Mouse (Mus musculus) gastrocnemius, postnatal 14 days (tissue): ENCODE measurements around the gene Itgam. TPM values are rescaled to one million over a fixed set of nuclear protein-coding genes. Genes with fewer than 3 reads are reported as not detected.
"Not testable (repeated sequence)": the region's sequence is repeated elsewhere in the genome, so short reads cannot be mapped to it uniquely, and the experiment has no call there.

Source experiments
- DNase-seq: peaks from one replicate; pipeline ENCODE4 v3.0.0; 2021; ENCODE audit warnings: mixed read lengths
- intact Hi-C: fragments of 180-260 bp; cut with DNase I; formaldehyde crosslinking; loops from one replicate; pipeline ENCODE4 v1.15.1; 2025; ENCODE audit warnings: low total_unique reads
- long read RNA-seq, 2 experiments: library from polyadenylated mRNA; stranded (forward); transcript quantifications; one replicate each; pipeline ENCODE4 v2.0.0; 2021
- total RNA-seq, 2 experiments: library from RNA; stranded (reverse); gene quantifications; 2 replicates each; pipeline ENCODE4 v1.2.3; 2021

The Itgam gene
- 1 to 10 TPM; 1.7 to 1.8 TPM for total RNA-seq
- long read RNA-seq, experiment 1, partial matches to known transcripts, result 1 of 1 reads
- long read RNA-seq, experiment 1, other reads (novel, unspliced or antisense), result 0 of 1 reads
- long read RNA-seq, experiment 2, result 0 reads

DNA sequence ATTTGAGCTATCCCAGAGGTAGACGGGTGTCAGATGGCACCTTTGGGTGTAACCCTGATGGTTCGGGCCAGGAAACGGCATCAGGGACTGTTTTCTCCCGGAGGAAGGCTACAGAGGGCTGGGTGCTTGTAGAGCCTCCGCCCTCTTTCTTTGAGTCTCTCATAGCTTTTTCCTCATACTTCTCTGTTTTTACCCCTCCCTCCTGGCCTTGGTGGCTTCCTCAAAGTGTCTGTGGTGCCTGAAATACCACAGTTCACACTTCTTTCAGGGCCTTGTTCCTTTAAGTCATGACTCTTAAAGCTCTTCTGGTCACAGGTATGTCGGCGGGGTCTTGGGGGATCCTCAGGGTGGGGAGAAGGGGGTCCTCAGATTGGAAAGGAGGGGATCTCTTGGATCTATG, at the start of gene Itgam, which contains the start of gene Gm49368:
Itgam (plus strand) TSS at position 185 of the 400 bp plus-strand sequence.
Gm49368 (plus strand) TSS at position 228 of the 400 bp plus-strand sequence.
- intact Hi-C loops, result no loop called here
- DNase-seq, result no peak

DNA sequence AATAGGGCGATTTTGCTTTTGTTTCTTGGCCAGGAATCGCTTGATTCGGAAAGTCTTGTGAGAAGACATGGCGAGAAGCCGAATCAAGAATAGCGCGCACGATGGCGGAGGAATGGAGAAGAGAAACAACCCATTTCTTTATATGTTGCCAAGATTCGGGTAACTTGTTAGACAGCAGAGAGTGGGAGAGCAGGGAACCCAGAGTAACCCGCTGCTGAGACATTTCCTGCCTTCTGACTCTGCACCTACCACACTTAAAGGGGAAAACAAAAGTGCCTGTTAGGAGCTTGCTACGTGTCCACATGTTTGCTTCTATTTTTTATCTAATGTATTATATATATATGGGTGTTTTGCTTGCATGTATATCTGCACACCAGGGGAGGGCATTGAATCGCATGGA, 49.3 kb upstream of the Itgam start:
- no peak for DNase-seq
- intact Hi-C loops, result no loop called here

DNA sequence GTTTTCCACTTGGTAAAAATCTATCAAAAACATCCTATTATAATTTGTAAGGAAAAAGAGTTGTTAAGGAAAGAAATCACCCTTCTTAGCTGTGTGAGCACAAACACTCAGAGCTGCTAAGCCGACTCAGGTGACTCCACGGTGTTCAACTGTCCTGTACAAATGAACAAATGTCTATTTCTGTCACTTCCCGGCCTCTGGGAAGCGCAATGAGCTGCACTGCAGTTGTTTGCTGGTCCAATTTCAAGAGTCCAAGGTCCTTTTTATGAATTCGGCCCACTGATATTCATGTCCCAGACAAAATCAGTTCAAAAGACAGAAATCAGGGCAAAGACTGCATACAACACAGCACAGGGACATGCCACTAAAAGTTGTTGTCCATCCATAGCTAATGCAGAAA, 46.3 kb upstream of the Itgam start:
- DNase-seq, intact Hi-C loops: not testable (repeated sequence)

DNA sequence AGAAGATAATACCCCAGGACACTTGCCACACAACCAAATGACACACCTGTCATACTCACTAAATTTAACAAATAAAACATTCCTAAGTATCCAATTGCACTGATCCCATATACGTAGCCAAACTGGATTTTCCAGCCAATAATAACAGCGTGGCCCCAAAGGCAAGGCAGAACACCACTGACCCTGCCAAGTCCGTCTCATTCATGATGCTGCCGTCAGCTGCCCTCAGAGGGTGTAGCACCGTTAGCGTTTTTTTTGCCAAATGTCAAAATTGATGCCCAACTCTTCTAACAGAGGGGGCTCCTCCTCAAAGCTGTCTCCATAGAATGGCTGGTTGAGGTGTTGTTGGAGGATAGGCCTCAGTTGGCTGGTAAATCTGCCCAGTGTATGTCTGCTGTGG, 45.8 kb upstream of the Itgam start:
- intact Hi-C loops, result no loop called here

DNA sequence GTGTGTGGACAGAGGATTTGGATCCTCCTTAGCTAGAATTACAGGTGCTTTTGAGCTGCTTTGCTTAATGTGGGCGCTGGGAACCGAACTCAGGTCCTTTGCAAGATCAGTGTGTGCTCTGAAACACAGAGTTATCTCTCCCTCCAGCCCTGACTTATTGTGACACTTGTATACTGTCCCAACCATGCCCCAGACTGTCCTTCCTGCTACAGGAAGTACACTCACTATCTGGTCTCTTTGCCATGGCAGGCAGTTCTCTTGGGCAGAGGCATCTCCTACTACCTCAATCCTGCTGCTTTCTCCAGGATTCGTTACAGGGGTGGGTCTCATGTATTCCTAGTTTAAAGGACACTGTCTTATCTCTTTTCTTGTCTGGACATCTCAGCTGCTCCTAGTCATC, 44.2 kb upstream of the Itgam start:
- intact Hi-C loops, result no loop called here
- DNase-seq, result no peak

More for the DNA sequence above, 45.8 kb upstream of the Itgam start:
- DNase-seq, result no peak

DNA sequence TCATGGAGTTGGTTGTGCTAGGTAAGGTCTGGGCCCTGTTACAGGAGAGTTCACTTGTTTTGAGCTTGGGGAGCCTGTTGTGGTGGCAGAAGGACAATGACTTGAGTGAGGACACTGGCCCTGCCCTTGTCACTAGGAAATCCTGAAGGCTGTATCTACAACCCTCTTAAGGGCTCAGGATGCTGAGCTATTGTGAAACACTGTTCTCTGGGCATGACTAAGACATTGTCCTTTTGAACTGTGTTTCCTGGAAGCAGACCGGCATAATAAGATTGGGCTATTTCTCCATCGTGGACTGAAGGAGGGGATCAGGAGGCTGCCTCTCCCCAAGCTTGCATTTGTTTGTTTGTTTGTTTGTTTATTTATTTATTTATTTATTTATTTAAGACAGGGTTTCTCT, 43.3 kb upstream of the Itgam start:
- no peak for DNase-seq

DNA sequence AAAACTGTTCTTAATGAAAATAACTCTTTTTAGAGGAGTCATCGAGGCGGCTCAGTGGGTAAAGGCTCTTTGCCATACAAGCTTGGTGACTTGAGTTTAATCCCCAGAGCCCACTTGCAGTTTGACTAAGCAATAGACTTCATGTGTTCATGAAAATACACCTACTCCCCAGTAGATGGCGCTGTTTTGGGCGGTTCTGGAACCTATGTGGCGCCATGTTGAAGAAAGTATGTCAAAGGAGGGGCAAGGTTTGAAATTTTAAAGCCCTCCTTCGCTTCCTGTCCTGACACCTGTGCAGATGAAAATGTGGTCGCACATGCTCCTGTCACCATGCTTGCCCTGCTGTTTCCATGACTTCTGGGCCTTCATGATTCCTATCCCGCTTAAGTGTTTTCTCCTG, 39.5 kb upstream of the Itgam start:
- intact Hi-C loops, result no loop called here
- DNase-seq, result no peak

More for the DNA sequence above, 43.3 kb upstream of the Itgam start:
- intact Hi-C loops, result no loop called here

DNA sequence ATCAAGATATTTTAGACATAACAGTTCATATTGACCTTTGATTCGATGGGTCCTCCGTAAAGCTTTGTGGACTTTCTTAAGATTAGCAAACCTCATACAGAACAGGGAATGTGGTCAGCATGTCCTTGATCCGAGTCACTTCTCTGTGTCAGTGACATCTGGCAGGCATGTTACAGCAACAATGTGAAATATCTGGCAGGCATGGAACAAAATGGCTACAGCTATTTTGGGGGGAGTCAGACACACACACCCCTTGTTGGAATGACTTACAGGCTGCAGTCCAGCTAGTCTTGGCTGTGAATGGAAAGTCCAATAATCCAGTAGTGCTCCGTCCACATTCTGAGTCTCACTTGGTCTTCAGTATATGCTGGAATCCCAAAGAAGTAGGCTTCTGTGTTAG, 38.9 kb upstream of the Itgam start:
- DNase-seq, result no peak
- intact Hi-C loops, result no loop called here

DNA sequence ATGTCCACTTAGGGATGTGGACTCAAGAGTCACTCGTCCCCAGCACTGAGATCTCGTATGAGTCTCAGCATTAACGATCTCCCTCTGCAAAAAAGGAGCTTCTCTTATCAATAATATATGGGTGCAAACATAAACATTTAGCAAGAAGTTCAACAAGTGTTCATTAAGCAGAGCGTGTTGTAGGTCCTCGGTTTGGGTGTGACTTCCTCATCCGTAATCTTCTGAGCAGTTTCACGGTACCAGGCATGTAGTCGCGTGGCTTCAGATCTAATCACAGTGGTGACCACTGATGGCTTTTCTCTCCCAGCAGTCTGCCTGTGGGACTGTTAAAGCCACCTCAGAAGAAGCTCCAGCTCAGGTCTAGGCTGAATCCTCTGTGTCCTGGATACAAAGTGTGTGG, 38.1 kb upstream of the Itgam start:
- DNase-seq, result no peak
- intact Hi-C loops, result no loop called here

DNA sequence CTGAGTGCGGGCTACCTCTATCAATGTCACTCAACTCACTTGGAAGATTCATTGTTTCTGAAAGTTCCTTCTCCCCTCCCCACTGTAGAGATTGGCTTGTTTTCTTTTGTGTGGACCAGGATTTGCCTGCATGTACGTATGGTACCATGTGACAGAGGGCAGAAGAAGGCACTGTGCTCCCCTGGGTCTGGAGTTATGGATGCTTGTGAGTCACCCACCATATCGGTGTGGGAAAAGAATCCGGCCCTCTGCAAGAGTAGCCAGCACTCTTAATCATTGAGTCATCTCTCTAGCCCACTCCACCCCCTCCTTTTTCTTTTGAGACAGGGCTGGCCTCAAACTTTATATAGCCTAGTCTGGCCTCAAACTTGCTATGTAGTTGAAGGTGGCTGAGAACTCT, 37.5 kb upstream of the Itgam start:
- DNase-seq, result no peak
- intact Hi-C loops, result no loop called here

DNA sequence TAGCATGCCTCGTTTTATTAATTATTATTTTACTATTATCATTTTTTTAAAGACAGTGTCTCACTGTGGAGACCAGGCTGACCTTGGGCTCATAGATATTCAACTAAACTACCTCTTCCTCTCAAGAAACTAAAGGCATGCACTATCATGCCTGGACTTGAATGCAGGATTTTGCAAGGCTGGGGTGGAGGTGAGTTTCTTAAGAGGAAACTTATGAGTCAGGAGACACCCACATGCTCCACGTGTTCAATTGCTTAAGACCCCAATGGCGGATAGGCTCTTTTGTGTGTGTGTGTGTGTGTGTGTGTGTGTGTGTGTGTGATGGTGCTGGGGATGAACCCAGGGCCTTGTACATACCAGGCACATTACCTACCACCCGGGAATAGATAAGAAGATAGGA, 37.1 kb upstream of the Itgam start:
- DNase-seq, result no peak
- intact Hi-C loops, result no loop called here

DNA sequence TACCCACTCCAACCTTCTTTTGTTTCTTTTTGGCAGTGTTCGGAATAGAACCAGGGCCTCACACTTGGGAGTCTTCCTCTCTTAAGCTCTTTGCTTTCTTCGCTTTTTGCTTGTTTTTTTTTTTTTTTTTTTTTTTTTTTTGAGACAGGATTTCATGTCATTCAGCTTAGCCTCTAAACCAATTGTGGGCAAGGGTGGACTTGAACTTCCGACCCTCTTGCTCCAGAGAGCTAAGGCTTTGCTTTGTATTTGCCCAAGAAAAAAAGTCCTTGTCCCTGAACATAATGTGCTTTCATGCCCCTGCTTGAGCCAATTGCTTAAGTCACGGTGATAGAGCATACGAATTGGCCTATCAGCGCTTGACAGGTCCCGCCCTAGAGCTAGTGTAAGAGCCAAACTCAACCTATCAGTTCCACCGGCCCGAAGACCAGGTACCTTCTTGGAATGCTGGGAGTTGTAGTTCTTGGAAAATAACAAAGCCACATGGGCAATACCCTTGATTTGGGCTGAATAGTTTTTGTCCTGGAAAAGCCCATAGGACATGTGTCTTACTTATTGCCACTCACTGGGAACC, 30.9 kb upstream of the Itgam start:
- intact Hi-C loops, result no loop called here

DNA sequence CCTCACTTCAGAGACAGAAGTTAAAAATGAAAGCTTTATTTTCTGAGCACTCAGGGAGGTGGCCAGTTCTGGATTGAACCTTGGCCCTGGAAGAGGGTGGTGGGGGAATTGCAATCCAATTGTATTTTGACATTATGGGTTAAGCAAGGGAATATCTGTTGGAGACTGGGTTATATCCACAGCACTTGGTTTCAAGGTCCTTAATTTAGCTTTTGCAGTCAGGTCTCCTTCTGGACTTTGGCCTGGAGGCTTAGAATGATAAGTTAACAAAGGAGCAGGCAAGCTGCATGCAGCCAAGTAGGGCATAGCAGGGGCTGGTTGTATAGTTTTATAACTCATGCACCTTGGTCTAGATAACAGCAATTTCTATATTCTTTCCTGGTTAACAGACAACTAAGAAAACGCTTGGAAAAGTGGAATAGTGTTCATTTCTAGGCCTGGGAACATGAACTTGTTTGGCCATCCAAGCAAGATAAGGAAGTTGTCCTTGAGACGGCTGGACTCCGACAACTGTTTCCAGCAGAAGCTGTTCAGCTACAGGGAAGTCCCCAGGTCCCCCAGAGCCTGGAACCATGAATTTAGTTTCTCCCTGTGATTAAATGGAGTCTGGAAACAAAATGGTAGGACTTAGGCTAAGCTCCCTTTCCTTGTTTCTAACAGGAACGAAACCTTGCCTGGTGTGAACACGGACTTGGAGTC, 30.0 kb upstream of the Itgam start:
- intact Hi-C loops, result no loop called here
- no peak for DNase-seq

More for the DNA sequence above, 30.9 kb upstream of the Itgam start:
- no peak for DNase-seq

DNA sequence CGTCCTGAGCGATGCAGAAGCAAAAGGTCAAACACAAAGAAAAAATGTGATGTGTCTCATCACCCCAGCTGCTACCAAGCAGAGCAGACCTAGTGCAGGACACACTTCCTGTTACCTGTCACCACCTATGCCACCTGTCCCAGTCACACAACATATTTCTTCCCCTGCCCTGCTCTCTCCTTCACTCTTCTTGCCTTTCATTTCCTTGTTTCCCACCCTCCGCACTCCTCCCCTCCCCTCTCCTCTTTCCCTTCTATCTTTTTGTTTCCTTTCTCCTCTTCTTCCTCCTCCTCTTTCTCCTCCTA, 29.5 kb upstream of the Itgam start:
- intact Hi-C loops, result no loop called here
- DNase-seq, result no peak

DNA sequence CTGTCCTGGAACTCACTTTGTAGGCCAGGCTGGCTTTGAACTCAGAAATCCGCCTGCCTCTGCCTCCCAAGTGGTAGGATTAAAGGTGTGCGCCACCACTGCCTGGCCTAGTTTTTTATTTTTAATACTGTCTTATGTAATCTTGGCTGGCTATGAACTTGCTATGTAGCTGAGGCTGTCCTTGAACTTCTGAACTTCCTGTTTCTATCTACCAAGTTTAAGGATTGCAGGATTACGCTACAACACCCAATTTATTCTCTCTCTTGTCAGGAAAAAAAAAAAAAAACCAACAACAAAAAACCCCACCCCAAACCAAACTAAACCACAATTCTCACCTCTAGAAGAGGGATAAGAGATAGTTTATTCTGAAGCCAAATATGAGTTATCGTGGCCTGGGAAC, 28.8 kb upstream of the Itgam start:
- no peak for DNase-seq
- intact Hi-C loops, result no loop called here

DNA sequence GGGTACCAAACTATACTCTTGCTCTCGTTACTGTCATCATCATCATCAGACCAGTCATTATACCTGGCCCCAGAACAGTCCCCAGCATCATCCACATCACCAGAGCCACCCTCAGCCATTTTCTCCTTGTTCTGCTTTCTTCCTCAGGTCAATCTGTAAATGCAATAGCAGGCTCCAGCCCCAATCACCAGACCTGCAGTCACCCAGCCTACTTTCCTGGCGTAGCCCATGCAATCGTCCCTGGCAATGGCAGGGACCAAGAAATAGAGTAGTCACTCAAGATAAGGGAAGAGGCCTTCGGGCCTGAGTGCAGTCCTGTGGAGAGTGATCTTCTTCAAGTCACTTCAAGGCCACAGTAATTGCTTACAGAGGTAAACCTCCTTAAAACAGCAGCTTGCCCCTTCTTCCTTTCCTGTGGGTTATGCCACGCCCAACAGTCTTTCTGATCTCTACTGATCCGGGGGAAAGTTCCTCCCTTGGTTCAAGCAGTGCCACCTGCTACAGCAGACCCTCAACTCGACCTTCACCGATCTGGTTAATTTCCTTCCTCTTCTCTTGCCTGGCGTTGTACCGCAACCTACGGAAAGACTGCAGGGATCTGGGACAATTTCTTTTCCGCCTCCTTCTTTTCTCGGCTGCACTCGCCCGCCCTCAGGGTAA, 20.1 kb upstream of the Itgam start:
- DNase-seq, intact Hi-C loops: not testable (repeated sequence)

DNA sequence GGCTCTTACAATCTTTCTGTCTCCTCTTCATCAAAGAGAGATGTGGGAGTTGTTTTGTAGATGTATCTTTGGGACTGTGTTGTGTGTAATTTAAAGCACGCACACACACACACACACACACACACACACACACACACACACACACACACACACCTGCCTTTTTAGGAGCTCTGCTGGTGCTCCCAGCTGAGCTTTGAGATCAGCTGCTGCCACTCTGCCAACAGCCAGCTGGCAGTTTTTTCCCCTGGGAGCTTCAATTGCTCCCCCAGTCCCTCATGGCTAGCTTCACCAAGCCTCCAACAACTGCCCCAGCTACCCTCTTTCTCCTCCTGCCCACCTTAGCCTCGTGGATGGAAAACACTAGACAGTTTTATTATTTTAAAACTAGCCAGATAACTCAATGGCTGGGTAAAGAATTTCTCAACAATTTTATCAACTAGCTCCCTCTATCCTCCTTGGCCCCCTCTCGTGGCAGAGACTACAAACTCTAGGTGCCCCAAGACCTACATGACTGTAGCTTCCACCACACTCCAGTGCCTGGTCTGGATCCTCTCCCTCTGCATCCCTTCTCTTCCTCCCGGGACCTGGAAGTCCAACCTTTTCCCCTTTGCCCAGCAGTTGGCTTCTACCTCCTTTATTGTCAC, 18.2 kb upstream of the Itgam start:
- intact Hi-C loops, result no loop called here
- peak; percentile 12 for DNase-seq

DNA sequence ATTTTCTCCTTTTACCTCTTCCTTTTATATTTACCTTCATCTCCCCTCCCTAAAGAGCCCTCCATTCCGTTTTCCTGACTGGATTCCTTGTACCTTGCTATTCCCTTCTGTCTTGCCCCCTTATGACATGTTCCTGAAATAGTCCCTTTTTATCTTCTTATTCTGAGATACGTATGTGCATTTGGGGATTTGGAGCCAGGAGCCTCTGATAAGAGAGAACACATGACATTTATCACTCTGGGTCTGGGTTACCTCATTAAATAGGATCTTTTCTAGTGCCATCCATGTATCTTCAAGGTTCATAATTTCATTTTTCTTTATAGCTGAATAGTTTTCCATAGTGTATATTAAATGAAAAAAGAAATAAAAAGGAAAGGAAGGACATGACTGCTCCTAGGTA, 16.8 kb upstream of the Itgam start:
- intact Hi-C loops, result no loop called here
- DNase-seq, result no peak

DNA sequence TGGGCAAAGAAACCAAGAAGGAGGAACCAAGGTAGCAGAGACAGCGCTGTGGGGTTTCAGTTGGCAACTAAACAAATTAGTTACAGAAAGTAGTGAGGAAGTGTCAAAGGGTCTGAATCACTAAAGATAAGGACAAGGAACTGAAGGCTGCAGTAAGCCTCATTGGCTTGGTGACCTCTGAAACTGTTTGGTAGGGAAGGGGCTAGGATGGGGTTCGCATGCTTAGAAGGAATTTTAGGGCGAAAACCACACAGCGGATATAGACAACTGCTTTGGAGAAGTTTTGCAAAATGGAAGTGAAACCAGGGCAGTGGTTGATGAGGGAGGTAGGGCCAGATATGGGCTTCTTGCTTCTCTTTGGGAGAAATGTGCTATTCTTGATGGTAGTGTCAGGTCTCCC, 13.6 kb upstream of the Itgam start:
- intact Hi-C loops, result no loop called here

DNA sequence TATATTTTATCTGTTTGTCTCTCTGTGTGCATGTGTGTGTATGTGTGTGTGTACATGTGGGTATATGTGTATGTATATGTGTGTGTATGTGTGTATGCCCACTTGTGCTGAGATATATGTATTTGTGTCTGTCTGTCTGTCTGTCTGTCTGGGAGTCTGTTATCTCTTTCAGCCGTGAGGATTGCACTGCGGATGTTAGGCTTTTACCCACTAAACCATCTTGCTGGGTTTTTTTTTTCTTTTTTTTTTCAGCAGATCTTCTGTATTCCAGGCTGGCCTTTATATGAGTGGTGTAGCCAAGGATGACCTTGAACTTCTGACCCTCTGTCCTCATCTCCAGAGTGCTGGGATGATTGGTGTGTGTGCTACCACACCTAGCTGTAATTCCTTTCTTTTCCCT, 13.2 kb upstream of the Itgam start:
- intact Hi-C loops, result no loop called here
- no peak for DNase-seq

More for the DNA sequence above, 13.6 kb upstream of the Itgam start:
- no peak for DNase-seq
